Mouse (Mus musculus): Measurements from ENCODE around the gene Csrnp2.

DNA sequence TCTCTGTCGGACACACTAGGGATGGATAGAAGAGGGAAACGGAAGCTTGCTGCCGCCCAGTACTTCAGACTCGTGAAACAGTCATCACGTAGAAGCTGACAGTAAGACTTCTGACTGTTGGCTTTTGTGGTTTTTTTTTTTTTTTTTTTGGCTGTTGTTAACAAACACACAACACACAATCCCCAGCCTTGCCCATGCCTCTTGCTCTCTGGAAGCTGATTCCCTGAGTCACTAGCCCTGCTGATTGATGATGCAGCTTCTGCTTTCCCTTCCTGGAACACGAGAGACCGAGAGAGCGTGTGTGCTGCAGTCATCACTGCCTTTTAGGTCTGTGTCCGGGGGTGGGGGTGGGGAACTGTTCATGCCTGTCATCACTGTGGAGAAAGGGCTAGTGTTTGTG is 33.6 kb downstream of the Csrnp2 start:
- TF ChIP-seq POLR2A (IDR thresholded peaks at IDR 0.05; ENCODE audit: control insufficient read depth, extremely low read depth, insufficient read depth, low read length, poor library complexity) (no peak), CTCF (IDR thresholded peaks at IDR 0.05; ENCODE audit: borderline replicate concordance, control insufficient read depth, extremely low read depth, insufficient read depth, low read length, poor library complexity) (no peak)
